Mouse (Mus musculus): ENCODE measurements around the gene Acox3. TPM values are rescaled to one million over a fixed set of nuclear protein-coding genes. Genes with fewer than 3 reads are reported as not detected.

The Acox3 gene
- 36.9 and 39.6 TPM in 2 replicates for polyA plus RNA-seq (2012; ENCODE audit: low replicate concordance)

GRCm38 (mm10) chr5:35582445-35583220, at the start of gene Acox3:
Gene Acox3 (plus strand): TSS chr5:35583040.

GRCm38 (mm10) chr5:35574653-35575599, 7.9 kb upstream of the Acox3 start, which contains the start of gene Trmt44:
Gene Trmt44 (minus strand): TSS chr5:35575070.

Other genes starting within 250 kb of the Acox3 start
- not detected in 2 replicates for gene Hmx1, start 193.9 kb upstream of the Acox3 start, polyA plus RNA-seq (2012; ENCODE audit: low replicate concordance)
- not detected in 2 replicates for gene Cpz, start 57.3 kb upstream of the Acox3 start, polyA plus RNA-seq (2012; ENCODE audit: low replicate concordance)
- gene Trmt44, start 8.0 kb upstream of the Acox3 start, polyA plus RNA-seq (2012; ENCODE audit: low replicate concordance): 3.0 and 4.3 TPM in 2 replicates
- gene Htra3, start 96.7 kb downstream of the Acox3 start, polyA plus RNA-seq (2012; ENCODE audit: low replicate concordance): 1.0 and 1.1 TPM in 2 replicates
- 14.3 and 25.4 TPM in 2 replicates for gene Sh3tc1, start 156.9 kb downstream of the Acox3 start, polyA plus RNA-seq (2012; ENCODE audit: low replicate concordance)
- 1.3 and 2.8 TPM in 2 replicates for gene Ablim2, start 174.8 kb downstream of the Acox3 start, polyA plus RNA-seq (2012; ENCODE audit: low replicate concordance)